In the genomic region with DNA sequence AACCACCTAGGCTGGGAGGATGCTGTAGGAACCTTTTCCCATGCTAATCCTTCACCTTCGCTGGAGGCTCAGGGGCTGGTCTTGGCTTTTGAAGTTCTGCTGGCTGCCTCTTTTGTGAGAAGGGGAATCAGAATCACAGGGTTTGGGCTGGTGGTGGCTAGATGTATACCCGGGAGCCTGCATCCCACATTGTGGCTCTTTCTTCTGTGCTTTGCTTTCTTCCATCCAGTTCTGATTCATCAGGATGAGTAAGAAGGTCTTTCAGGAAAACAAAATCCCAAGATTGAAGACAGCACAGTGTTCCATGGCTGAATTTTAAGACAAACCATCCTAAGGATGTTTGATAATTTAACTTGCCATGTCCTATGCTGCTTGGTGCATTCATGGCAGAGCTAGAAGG, we compare ENCODE assay signal across 15 mouse cellular contexts.
"Had no signal": no experiment of that assay in that cellular context is flagged by ENCODE, and none has a peak within 500 bp of the region (broad histone marks: within the 10 kb centered on the region; RNA-seq: fewer than 3 reads in every experiment).

No protein-coding gene starts in this region.

- DNase-seq: retina, postnatal 1 day; right cerebral cortex, adult 18-20 months; right cerebral cortex, postnatal 14 days; right cerebral cortex, postnatal 25 days; right cerebral cortex, postnatal 4 days; spleen, adult 18-20 months; thymus, adult 18-20 months; thymus, adult 2 months; thymus, postnatal 14 days; thymus, postnatal 25 days; thymus, postnatal 36 days; thymus, postnatal 4 days had no signal

- H3K27ac ChIP-seq: neural tube, embryonic 15.5 days; stomach, embryonic 15.5 days; stomach, postnatal 0 days had no signal

- H3K4me1 ChIP-seq: neural tube, embryonic 15.5 days; stomach, embryonic 15.5 days had no signal

- H3K4me3 ChIP-seq: neural tube, embryonic 15.5 days; stomach, embryonic 15.5 days had no signal
